Mouse (Mus musculus) heart, embryonic 14.5 days (tissue): ENCODE data around the gene Rbm7. TPM values are rescaled to one million over a fixed set of nuclear protein-coding genes. Genes with fewer than 3 reads are reported as not detected.
"Not testable (repeated sequence)": the region's sequence is repeated elsewhere in the genome, so short reads cannot be mapped to it uniquely, and the experiment has no call there.

ENCODE experiments used
- ATAC-seq: fragments of 200-750 bp; cut with Nextera tagmentation; 2 replicates; pipeline ENCODE4 v1.8.0; 2017; ENCODE audit warnings: low read depth, moderate TSS enrichment; ENCODE audit not compliant: insufficient number of reproducible peaks, insufficient read depth, low FRiP score
- H3K27ac ChIP-seq, 2 experiments: fragments of 200-500 bp in 1 of 2; fragments of 300-500 bp in 1 of 2; sonication (generic) in 1 of 2; replicated peaks in 1 of 2; 2 replicates each; pipeline ENCODE4 v1.5.1; 2012 to 2014; ENCODE audit warnings: low read depth in 2 of 2, low read length in 2 of 2, control low read depth in 1 of 2, mild to moderate bottlenecking in 1 of 2, mixed read lengths in 1 of 2; ENCODE audit not compliant: control insufficient read depth in 1 of 2, insufficient read depth in 1 of 2
- H3K27me3 ChIP-seq: fragments of 300-500 bp; sonication (generic); 2 replicates; pipeline ENCODE4 v1.6.1; 2014; ENCODE audit warnings: mild to moderate bottlenecking, low read length, control low read depth; ENCODE audit not compliant: control insufficient read depth, insufficient read depth
- H3K36me3 ChIP-seq: fragments of 300-500 bp; sonication (generic); 2 replicates; pipeline ENCODE4 v1.6.1; 2014; ENCODE audit warnings: mild to moderate bottlenecking, control low read depth, low read length, mixed read lengths; ENCODE audit not compliant: control insufficient read depth, insufficient read depth
- H3K4me1 ChIP-seq, 2 experiments: fragments of 200-500 bp in 1 of 2; fragments of 300-500 bp in 1 of 2; sonication (generic) in 1 of 2; 2 replicates each; pipeline ENCODE4 v1.6.1; 2012 to 2014; ENCODE audit warnings: low read length in 2 of 2, control low read depth in 1 of 2, mixed read lengths in 1 of 2; ENCODE audit not compliant: control insufficient read depth in 2 of 2, insufficient read depth in 2 of 2
- H3K4me2 ChIP-seq: fragments of 300-500 bp; sonication (generic); 2 replicates; pipeline ENCODE4 v1.6.1; 2014; ENCODE audit warnings: mild to moderate bottlenecking, low read length
- H3K4me3 ChIP-seq, 2 experiments: fragments of 200-500 bp in 1 of 2; fragments of 300-500 bp in 1 of 2; sonication (generic) in 1 of 2; 2 replicates each; pipeline ENCODE4 v1.5.1; 2012 to 2014; ENCODE audit warnings: low read length in 2 of 2, mild to moderate bottlenecking in 2 of 2, control low read depth in 1 of 2, low read depth in 1 of 2, moderate library complexity in 1 of 2; ENCODE audit not compliant: control insufficient read depth in 1 of 2, insufficient read depth in 1 of 2
- H3K9ac ChIP-seq: fragments of 300-500 bp; sonication (generic); 2 replicates; pipeline ENCODE4 v1.6.1; 2014; ENCODE audit warnings: mild to moderate bottlenecking, low read length
- H3K9me3 ChIP-seq: fragments of 300-500 bp; sonication (generic); 2 replicates; pipeline ENCODE4 v1.6.1; 2016; ENCODE audit warnings: low read length, control low read depth; ENCODE audit not compliant: control insufficient read depth
- WGBS: fragments of 180-500 bp; shearing (Covaris S2); extraction: QIAGEN DNeasy Blood & Tissue Kit; methylation state at CpG from one replicate; pipeline ENCODE4 v1.1.7; 2014; 5-methylcytosine and 5-hydroxymethylcytosine counted together
- polyA plus RNA-seq: library from polyadenylated mRNA; unstranded; fragments of >200 nt; fragmentation: Nextera tagmentation; extraction: Ambion mirVana; gene quantifications from 2 replicates; pipeline ENCODE4 v1.2.1, GENCODE M21; 2014

Gene Rbm7
- polyA plus RNA-seq, 1 experiment from 2014 or later = 85.7 TPM

- no peaks in the 10 kb centered on the region; a peak in 2 of 4 replicates for H3K4me1 ChIP-seq
- no peak overlapping the region for H3K27ac ChIP-seq
- H3K9me3 ChIP-seq = no peaks in the 10 kb centered on the region
- H3K9ac ChIP-seq = peak overlapping the region; percentile 86
- ATAC-seq = no peak; the same call in 1 of the 2 replicates
- peaks cover 21% of the 10 kb centered on the region for H3K36me3 ChIP-seq
- WGBS = 6% methylated on average over 25 of the region's 25 CpGs
- peak overlapping the region; percentile 82 to 97 for H3K4me3 ChIP-seq
- no peaks in the 10 kb centered on the region for H3K27me3 ChIP-seq
- H3K4me2 ChIP-seq = peak overlapping the region; percentile 93
Observed at GRCm38 (mm10) chr9:48479838-48480410, 15.2 kb downstream of the Rbm7 start.

GRCm38 (mm10) chr9:48478808-48479207 is 16.3 kb downstream of the Rbm7 start:
- H3K9ac ChIP-seq = no peak overlapping the region

GRCm38 (mm10) chr9:48476236-48477165 is 18.6 kb downstream of the Rbm7 start:
- Histone ChIP-seq H3K4me2 (no peak overlapping the region), H3K27ac (no peak overlapping the region), H3K4me1 (no peaks in the 10 kb centered on the region; a peak in 2 of 4 replicates), H3K4me3 (no peak overlapping the region), H3K36me3 (peaks cover 40% of the 10 kb centered on the region), H3K9ac (no peak overlapping the region), H3K9me3 (no peaks in the 10 kb centered on the region), H3K27me3 (no peaks in the 10 kb centered on the region)
- no peak for ATAC-seq
- WGBS = 89% methylated on average over 10 of the region's 10 CpGs

More at GRCm38 (mm10) chr9:48478808-48479207, 16.3 kb downstream of the Rbm7 start:
- ATAC-seq = no peak
- H3K36me3 ChIP-seq = peaks cover 30% of the 10 kb centered on the region
- H3K27me3 ChIP-seq = no peaks in the 10 kb centered on the region
- no peak overlapping the region for H3K4me2 ChIP-seq
- H3K9me3 ChIP-seq = no peaks in the 10 kb centered on the region
- 73% methylated on average over 4 of the region's 4 CpGs for WGBS
- H3K4me3 ChIP-seq = no peak overlapping the region
- H3K4me1 ChIP-seq = no peaks in the 10 kb centered on the region; a peak in 2 of 4 replicates
- no peak overlapping the region for H3K27ac ChIP-seq

- Histone ChIP-seq H3K4me2 (no peak overlapping the region), H3K36me3 (peaks cover 53% of the 10 kb centered on the region), H3K4me3 (no peak overlapping the region), H3K9me3 (no peaks in the 10 kb centered on the region), H3K27ac (no peak overlapping the region), H3K9ac (no peak overlapping the region), H3K27me3 (no peaks in the 10 kb centered on the region), H3K4me1 (no peaks in the 10 kb centered on the region)
- WGBS = 86% methylated on average over 9 of the region's 9 CpGs
- no peak for ATAC-seq
Observed at GRCm38 (mm10) chr9:48474367-48474766, 20.7 kb downstream of the Rbm7 start.

GRCm38 (mm10) chr9:48473131-48473530 is 22.0 kb downstream of the Rbm7 start:
- no peak overlapping the region for H3K27ac ChIP-seq
- H3K4me1 ChIP-seq = no peaks in the 10 kb centered on the region
- H3K4me2 ChIP-seq = no peak overlapping the region
- no peak for ATAC-seq
- no peak overlapping the region for H3K4me3 ChIP-seq
- 87% methylated on average over 12 of the region's 12 CpGs for WGBS
- no peaks in the 10 kb centered on the region for H3K27me3 ChIP-seq
- no peaks in the 10 kb centered on the region for H3K9me3 ChIP-seq
- H3K9ac ChIP-seq = no peak overlapping the region
- peaks cover 58% of the 10 kb centered on the region for H3K36me3 ChIP-seq

GRCm38 (mm10) chr9:48472441-48473025 is 22.6 kb downstream of the Rbm7 start:
- ATAC-seq = no peak
- no peaks in the 10 kb centered on the region for H3K9me3 ChIP-seq
- H3K36me3 ChIP-seq = peaks cover 62% of the 10 kb centered on the region
- no peak overlapping the region for H3K4me2 ChIP-seq
- no peak overlapping the region for H3K4me3 ChIP-seq
- 85% methylated on average over 15 of the region's 15 CpGs for WGBS
- H3K27ac ChIP-seq = no peak overlapping the region
- no peaks in the 10 kb centered on the region for H3K27me3 ChIP-seq
- no peaks in the 10 kb centered on the region for H3K4me1 ChIP-seq
- H3K9ac ChIP-seq = no peak overlapping the region

- H3K27ac ChIP-seq, H3K27me3 ChIP-seq, H3K4me3 ChIP-seq, ATAC-seq, H3K9me3 ChIP-seq, H3K4me2 ChIP-seq, H3K4me1 ChIP-seq, H3K9ac ChIP-seq: not testable (repeated sequence)
- WGBS = 99% methylated on average over 5 of the region's 5 CpGs
- peaks cover 37% of the 10 kb centered on the region for H3K36me3 ChIP-seq
Observed at GRCm38 (mm10) chr9:48467471-48467870, 27.6 kb downstream of the Rbm7 start.
